Mouse (Mus musculus) C2C12 (cell line): ENCODE data around the gene Cald1.

Experiments
- CTCF ChIP-seq: IDR thresholded peaks from one replicate; pipeline ENCODE4 v1.5.1; 2011; ENCODE audit not compliant: control insufficient read depth, insufficient read depth, insufficient read length
- MAX ChIP-seq: IDR thresholded peaks from one replicate; pipeline ENCODE4 v1.6.1; 2011; ENCODE audit warnings: mild to moderate bottlenecking, control low read depth
- MYOD1 ChIP-seq: IDR thresholded peaks from one replicate; pipeline ENCODE4 v1.6.1; 2011; ENCODE audit warnings: low read depth; ENCODE audit not compliant: control insufficient read depth, insufficient read length
- MYOG ChIP-seq: IDR thresholded peaks from one replicate; pipeline ENCODE4 v1.6.1; 2011; ENCODE audit not compliant: control insufficient read depth, insufficient read length; ENCODE audit errors: extremely low read depth
- USF1 ChIP-seq: IDR thresholded peaks from one replicate; pipeline ENCODE4 v1.6.1; 2011; ENCODE audit warnings: low read depth, mild to moderate bottlenecking, control low read depth, moderate library complexity

GRCm38 (mm10) chr6:34588066-34588465 is 10.2 kb upstream of the Cald1 start:
- TF ChIP-seq CTCF: no peak
- no peak for TF ChIP-seq MYOD1
- no peak for TF ChIP-seq MAX
- no peak for TF ChIP-seq MYOG
- no peak for TF ChIP-seq USF1
